In genomic region chr5:124002876-124003275, GRCm38 (mm10) we compare ENCODE assay signal across 8 mouse cellular contexts. TPM values are rescaled to one million over a fixed set of nuclear protein-coding genes. Genes with fewer than 3 reads are reported as not detected.
DNase-seq lines count a peak whose midpoint lies in the region; ATAC-seq lines count a peak whose summit lies in the region.

No protein-coding gene starts in this region.

- no peak overlapping the region for H3K4me3 ChIP-seq in forebrain, embryonic 12.5 days (replicated peaks)
- H3K4me3 ChIP-seq in forebrain, embryonic 11.5 days (ENCODE audit: low read depth, low read length), result no peak overlapping the region
- no peak overlapping the region for H3K4me3 ChIP-seq in midbrain, embryonic 13.5 days (replicated peaks)

- H3K9ac ChIP-seq in forebrain, embryonic 12.5 days, result no peak overlapping the region
- H3K9ac ChIP-seq in forebrain, embryonic 11.5 days (ENCODE audit: low read length), result no peak overlapping the region
- no peak overlapping the region; the same call in 1 of the 2 replicates for H3K9ac ChIP-seq in midbrain, embryonic 13.5 days (replicated peaks)

- no peaks in the 10 kb centered on the region for H3K27me3 ChIP-seq in forebrain, embryonic 12.5 days
- no peaks in the 10 kb centered on the region for H3K27me3 ChIP-seq in forebrain, embryonic 11.5 days (ENCODE audit: control insufficient read depth, insufficient read depth, low read length)
- no peaks in the 10 kb centered on the region for H3K27me3 ChIP-seq in midbrain, embryonic 13.5 days

- no peak for ATAC-seq in forebrain, embryonic 12.5 days (ENCODE audit: low FRiP score)
- ATAC-seq in forebrain, embryonic 11.5 days (replicated peaks; ENCODE audit: low FRiP score), result no peak
- no peak for ATAC-seq in midbrain, embryonic 13.5 days
- no peak for ATAC-seq in inflammation-experienced regulatory T-cells, adult 6 months

- no peak overlapping the region for H3K4me2 ChIP-seq in forebrain, embryonic 12.5 days
- H3K4me2 ChIP-seq in forebrain, embryonic 11.5 days (ENCODE audit: low read depth, low read length, severe bottlenecking), result no peak overlapping the region
- H3K4me2 ChIP-seq in midbrain, embryonic 13.5 days (replicated peaks), result no peak overlapping the region

- H3K27ac ChIP-seq in forebrain, embryonic 12.5 days, result peak overlapping the region; percentile 59
- H3K27ac ChIP-seq in forebrain, embryonic 11.5 days (ENCODE audit: low read depth, low read length), result no peak overlapping the region
- H3K27ac ChIP-seq in midbrain, embryonic 13.5 days, result peak overlapping the region; percentile 51; the same call in 1 of the 2 replicates

- peaks cover 4% of the 10 kb centered on the region; the same call in 1 of the 2 replicates for H3K4me1 ChIP-seq in forebrain, embryonic 12.5 days
- no peaks in the 10 kb centered on the region for H3K4me1 ChIP-seq in forebrain, embryonic 11.5 days (replicated peaks; ENCODE audit: control insufficient read depth, insufficient read depth, low read length)
- H3K4me1 ChIP-seq in midbrain, embryonic 13.5 days (replicated peaks), result peaks cover 20% of the 10 kb centered on the region

- peaks cover 45% of the 10 kb centered on the region for H3K36me3 ChIP-seq in forebrain, embryonic 12.5 days (replicated peaks)
- H3K36me3 ChIP-seq in forebrain, embryonic 11.5 days (ENCODE audit: control insufficient read depth, insufficient read depth, low read length), result peaks cover 13% of the 10 kb centered on the region; the same call in 1 of the 2 replicates
- peaks cover 47% of the 10 kb centered on the region for H3K36me3 ChIP-seq in midbrain, embryonic 13.5 days

- H3K9me3 ChIP-seq in forebrain, embryonic 12.5 days, result no peaks in the 10 kb centered on the region
- H3K9me3 ChIP-seq in forebrain, embryonic 11.5 days (ENCODE audit: control insufficient read depth, low read length), result no peaks in the 10 kb centered on the region
- no peaks in the 10 kb centered on the region for H3K9me3 ChIP-seq in midbrain, embryonic 13.5 days

- DNase-seq in forebrain, embryonic 11.5 days (ENCODE audit: low spot score), result no peak
- DNase-seq in right cerebral cortex, postnatal 14 days, result peak; percentile 55
- no peak for DNase-seq in right cerebral cortex, postnatal 36 days (ENCODE audit: low spot score in 2 of 2)
- peak; percentile 82 for DNase-seq in kidney, adult 11 months
- DNase-seq in thymus, postnatal 4 days, result no peak

- WGBS in forebrain, embryonic 12.5 days, result 90% methylated on average over 2 of the region's 2 CpGs
- WGBS in forebrain, embryonic 11.5 days, result 91% methylated on average over 2 of the region's 2 CpGs
- 73% methylated on average over 2 of the region's 2 CpGs for WGBS in midbrain, embryonic 13.5 days

RNA-seq across cellular contexts. Expression of gene Vps37b, which starts 29.2 kb away (rescaled TPM):
- 70.5 and 73.4 TPM in 2 replicates for polyA plus RNA-seq in forebrain, embryonic 12.5 days (2016; fragmentation: Nextera tagmentation; extraction: Ambion mirVana)
- 60.2 and 61.4 TPM in 2 replicates for polyA plus RNA-seq in forebrain, embryonic 11.5 days (2014; fragmentation: Nextera tagmentation; extraction: Ambion mirVana)
- 71.5 and 79.3 TPM in 2 replicates for polyA plus RNA-seq in midbrain, embryonic 13.5 days (2015; fragmentation: Nextera tagmentation; extraction: Ambion mirVana)
- polyA plus RNA-seq in inflammation-experienced regulatory T-cells, adult 6 months (2017; shearing (Covaris generic)), result 10 to 100 TPM; 18.4 to 21.9 (median 18.7) TPM

RNA-seq across cellular contexts. Expression of gene Hip1r, which starts 29.4 kb away (rescaled TPM):
- polyA plus RNA-seq in forebrain, embryonic 12.5 days (2016; fragmentation: Nextera tagmentation; extraction: Ambion mirVana), result 16.0 and 17.9 TPM in 2 replicates
- 7.3 and 8.6 TPM in 2 replicates for polyA plus RNA-seq in forebrain, embryonic 11.5 days (2014; fragmentation: Nextera tagmentation; extraction: Ambion mirVana)
- 19.0 and 20.1 TPM in 2 replicates for polyA plus RNA-seq in midbrain, embryonic 13.5 days (2015; fragmentation: Nextera tagmentation; extraction: Ambion mirVana)
- 10 to 100 TPM in 2 of 3 experiments, 1 to 10 TPM in 1; 5.9 to 20.1 (median 14.8) TPM for polyA plus RNA-seq in inflammation-experienced regulatory T-cells, adult 6 months (2017; shearing (Covaris generic))

Comparison
In these comparisons a context has a peak if more than half of its experiments do, and no peak if none do; other contexts are left out.
1. DNase-seq: peak in right cerebral cortex, postnatal 14 days (single experiment) and kidney, adult 11 months (single experiment); none in forebrain, embryonic 11.5 days (single experiment), right cerebral cortex, postnatal 36 days (0 of 2) and thymus, postnatal 4 days (single experiment).